Mouse (Mus musculus) cerebellum, adult 2 months (tissue): Measurements from ENCODE around the gene Zscan26.

Source experiments
- CTCF ChIP-seq: fragments of 200-500 bp; IDR thresholded peaks from 2 replicates; pipeline ENCODE4 v1.5.1; 2011; ENCODE audit warnings: low read depth, mild to moderate bottlenecking, control low read depth, low read length, moderate library complexity, borderline replicate concordance; ENCODE audit not compliant: insufficient read depth
- POLR2A ChIP-seq: fragments of 200-500 bp; IDR thresholded peaks from 2 replicates; pipeline ENCODE4 v1.6.1; 2011; ENCODE audit warnings: low read length, control low read depth, borderline replicate concordance; ENCODE audit not compliant: insufficient read depth

GRCm38 (mm10) chr13:21472427-21472826 lies 18.9 kb upstream of the Zscan26 start:
- TF ChIP-seq CTCF (no peak), POLR2A (no peak)
